Mouse (Mus musculus): Measurements from ENCODE around the gene H2al1o. TPM values are rescaled to one million over a fixed set of nuclear protein-coding genes. Genes with fewer than 3 reads are reported as not detected.
"Not testable (repeated sequence)": the region's sequence is repeated elsewhere in the genome, so short reads cannot be mapped to it uniquely, and the experiment has no call there.

The H2al1o gene
- not detected in 2 replicates for polyA plus RNA-seq (2012; rRNA removed)

- H3K27ac ChIP-seq (ENCODE audit: insufficient read depth, low read depth, low read length); H3K4me3 ChIP-seq (ENCODE audit: low read depth, low read length); H3K4me1 ChIP-seq (ENCODE audit: control insufficient read depth, insufficient read depth, insufficient read length, low read length); H3K27me3 ChIP-seq (ENCODE audit: control insufficient read depth, insufficient read depth, low read length); H3K36me3 ChIP-seq (ENCODE audit: control insufficient read depth, insufficient read depth, low read length): not testable (repeated sequence)
- 77% methylated on average over 3 of the region's 3 CpGs for WGBS
Observed at GRCm38 (mm10) chrX:9572309-9572708, at the start of gene H2al1o. TSS of gene H2al1o (minus strand) at chrX:9572409.

- WGBS, result 93% methylated on average over 7 of the region's 7 CpGs
- H3K4me1 ChIP-seq (ENCODE audit: control insufficient read depth, insufficient read depth, insufficient read length, low read length); H3K27ac ChIP-seq (ENCODE audit: insufficient read depth, low read depth, low read length); H3K27me3 ChIP-seq (ENCODE audit: control insufficient read depth, insufficient read depth, low read length); H3K36me3 ChIP-seq (ENCODE audit: control insufficient read depth, insufficient read depth, low read length); H3K4me3 ChIP-seq (ENCODE audit: low read depth, low read length): not testable (repeated sequence)
Observed at GRCm38 (mm10) chrX:9598036-9598435, 25.8 kb upstream of the H2al1o start.

GRCm38 (mm10) chrX:9536881-9537280 is 35.3 kb downstream of the H2al1o start:
- H3K27me3 ChIP-seq (ENCODE audit: control insufficient read depth, insufficient read depth, low read length), result no peaks in the 10 kb centered on the region
- WGBS, result 83% methylated on average over 3 of the region's 3 CpGs
- H3K4me1 ChIP-seq (ENCODE audit: control insufficient read depth, insufficient read depth, insufficient read length, low read length), result no peaks in the 10 kb centered on the region
- H3K36me3 ChIP-seq (ENCODE audit: control insufficient read depth, insufficient read depth, low read length), result no peaks in the 10 kb centered on the region
- H3K27ac ChIP-seq (ENCODE audit: insufficient read depth, low read depth, low read length), result no peak overlapping the region
- H3K4me3 ChIP-seq (ENCODE audit: low read depth, low read length), result no peak overlapping the region
- TF ChIP-seq POLR2A (IDR thresholded peaks at IDR 0.05; ENCODE audit: low read depth, low read length), result no peak
- TF ChIP-seq CTCF (IDR thresholded peaks at IDR 0.05; ENCODE audit: extremely low read depth, insufficient read length, insufficient replicate concordance, low read depth, low read length), result no peak

Other genes starting within 250 kb of the H2al1o start
- gene H2al1k, start 221.8 kb downstream of the H2al1o start, polyA plus RNA-seq (2012; rRNA removed), result not detected in 2 replicates
- 0.51 and 0.75 TPM in 2 replicates for gene Cybb, start 84.6 kb downstream of the H2al1o start, polyA plus RNA-seq (2012; rRNA removed)
- 1.1 and 2.1 TPM in 2 replicates for gene Dynlt3, start 90.6 kb upstream of the H2al1o start, polyA plus RNA-seq (2012; rRNA removed)